Mouse (Mus musculus): ENCODE data around the gene Phb2. TPM values are rescaled to one million over a fixed set of nuclear protein-coding genes. Genes with fewer than 3 reads are reported as not detected.

Phb2 gene
- polyA plus RNA-seq (2014; fragmentation: Nextera tagmentation; extraction: Ambion mirVana): 354 and 377 TPM in 2 replicates

- TF ChIP-seq CTCF (IDR thresholded peaks at IDR 0.05; ENCODE audit: low read depth): no peak; the same call in 1 of the 2 replicates
- Histone ChIP-seq H3K27ac (ENCODE audit: low read depth) (peak within 1 kb of the TSS; percentile 94), H3K27me3 (ENCODE audit: insufficient read depth, low read length) (no peaks in the 10 kb centered on the region), H3K4me3 (ENCODE audit: low read depth, low read length) (peak within 1 kb of the TSS; percentile 97), H3K36me3 (ENCODE audit: insufficient read depth) (peaks cover 54% of the 10 kb centered on the region), H3K9ac (peak within 1 kb of the TSS; percentile 93), H3K4me1 (ENCODE audit: insufficient read depth) (peaks cover 14% of the 10 kb centered on the region), H3K4me2 (peak within 1 kb of the TSS; percentile 99), H3K9me3 (ENCODE audit: low read depth, low read length) (no peaks in the 10 kb centered on the region)
- DNase-seq (peak; percentile 100), ATAC-seq (ENCODE audit: insufficient read depth) (peak; percentile 97)
- under 1% methylated on average over 76 of the region's 76 CpGs for WGBS
These were observed at the start of gene Phb2, which contains the start of gene Emg1 for GRCm38 (mm10) chr6:124711824-124712782. TSS of gene Phb2 (plus strand) at chr6:124712336. TSS of gene Emg1 (minus strand) at chr6:124712178.

GRCm38 (mm10) chr6:124662477-124663423, 49.4 kb upstream of the Phb2 start, which contains the start of gene Lpcat3:
TSS of gene Lpcat3 (plus strand) at chr6:124663027.
- WGBS: under 1% methylated on average over 75 of the region's 87 CpGs
- peak; percentile 98 for DNase-seq
- peak; percentile 97 for ATAC-seq (ENCODE audit: insufficient read depth)

GRCm38 (mm10) chr6:124663424-124663795, 48.7 kb upstream of the Phb2 start:
- no peaks in the 10 kb centered on the region for H3K27me3 ChIP-seq (ENCODE audit: insufficient read depth, low read length)
- H3K9ac ChIP-seq: peak overlapping the region; percentile 61
- no peaks in the 10 kb centered on the region for H3K4me1 ChIP-seq (ENCODE audit: insufficient read depth)
- ATAC-seq (ENCODE audit: insufficient read depth): no peak
- H3K9me3 ChIP-seq (ENCODE audit: low read depth, low read length): no peaks in the 10 kb centered on the region
- peak overlapping the region; percentile 58 for H3K4me3 ChIP-seq (ENCODE audit: low read depth, low read length)
- peak; percentile 14 for DNase-seq
- no peak overlapping the region for H3K27ac ChIP-seq (ENCODE audit: low read depth)
- no peak for TF ChIP-seq CTCF (IDR thresholded peaks at IDR 0.05; ENCODE audit: low read depth)
- H3K36me3 ChIP-seq (ENCODE audit: insufficient read depth): no peaks in the 10 kb centered on the region
- 13% methylated on average over 13 of the region's 13 CpGs for WGBS
- peak overlapping the region; percentile 76 for H3K4me2 ChIP-seq

More at GRCm38 (mm10) chr6:124662477-124663423, 49.4 kb upstream of the Phb2 start, which contains the start of gene Lpcat3:
- H3K4me1 ChIP-seq (ENCODE audit: insufficient read depth): no peaks in the 10 kb centered on the region
- peak; percentile 78 for TF ChIP-seq CTCF (IDR thresholded peaks at IDR 0.05; ENCODE audit: low read depth)
- H3K36me3 ChIP-seq (ENCODE audit: insufficient read depth): no peaks in the 10 kb centered on the region
- no peaks in the 10 kb centered on the region for H3K27me3 ChIP-seq (ENCODE audit: insufficient read depth, low read length)
- H3K27ac ChIP-seq (ENCODE audit: low read depth): peak within 1 kb of the TSS; percentile 80
- H3K9me3 ChIP-seq (ENCODE audit: low read depth, low read length): no peaks in the 10 kb centered on the region
- H3K4me3 ChIP-seq (ENCODE audit: low read depth, low read length): peak within 1 kb of the TSS; percentile 58
- peak within 1 kb of the TSS; percentile 61 for H3K9ac ChIP-seq
- peak within 1 kb of the TSS; percentile 76 for H3K4me2 ChIP-seq

GRCm38 (mm10) chr6:124664256-124664655, 47.9 kb upstream of the Phb2 start:
- Histone ChIP-seq H3K9ac (no peak overlapping the region), H3K36me3 (ENCODE audit: insufficient read depth) (no peaks in the 10 kb centered on the region), H3K27me3 (ENCODE audit: insufficient read depth, low read length) (no peaks in the 10 kb centered on the region), H3K4me2 (peak overlapping the region; percentile 76), H3K4me1 (ENCODE audit: insufficient read depth) (no peaks in the 10 kb centered on the region), H3K4me3 (ENCODE audit: low read depth, low read length) (peak overlapping the region; percentile 58; the same call in 1 of the 2 replicates), H3K9me3 (ENCODE audit: low read depth, low read length) (no peaks in the 10 kb centered on the region), H3K27ac (ENCODE audit: low read depth) (no peak overlapping the region)
- TF ChIP-seq CTCF (IDR thresholded peaks at IDR 0.05; ENCODE audit: low read depth): no peak
- 76% methylated on average over 7 of the region's 7 CpGs for WGBS
- no peak for DNase-seq
- ATAC-seq (ENCODE audit: insufficient read depth): no peak

GRCm38 (mm10) chr6:124665011-124665410, 47.1 kb upstream of the Phb2 start:
- no peak for TF ChIP-seq CTCF (IDR thresholded peaks at IDR 0.05; ENCODE audit: low read depth)
- DNase-seq: no peak
- H3K4me1 ChIP-seq (ENCODE audit: insufficient read depth): no peaks in the 10 kb centered on the region
- 92% methylated on average over 10 of the region's 10 CpGs for WGBS
- no peaks in the 10 kb centered on the region for H3K36me3 ChIP-seq (ENCODE audit: insufficient read depth)
- H3K9me3 ChIP-seq (ENCODE audit: low read depth, low read length): no peaks in the 10 kb centered on the region
- ATAC-seq (ENCODE audit: insufficient read depth): no peak
- H3K4me3 ChIP-seq (ENCODE audit: low read depth, low read length): no peak overlapping the region
- H3K27me3 ChIP-seq (ENCODE audit: insufficient read depth, low read length): no peaks in the 10 kb centered on the region
- no peak overlapping the region for H3K4me2 ChIP-seq
- no peak overlapping the region for H3K27ac ChIP-seq (ENCODE audit: low read depth)
- H3K9ac ChIP-seq: no peak overlapping the region

- H3K4me1 ChIP-seq (ENCODE audit: insufficient read depth): no peaks in the 10 kb centered on the region
These were observed 42.8 kb upstream of the Phb2 start for GRCm38 (mm10) chr6:124669234-124669859.

More at GRCm38 (mm10) chr6:124669234-124669859, 42.8 kb upstream of the Phb2 start:
- no peak overlapping the region for H3K9ac ChIP-seq
- ATAC-seq (ENCODE audit: insufficient read depth) (no peak), DNase-seq (no peak)
- H3K4me3 ChIP-seq (ENCODE audit: low read depth, low read length): no peak overlapping the region
- no peak for TF ChIP-seq CTCF (IDR thresholded peaks at IDR 0.05; ENCODE audit: low read depth)
- WGBS: 89% methylated on average over 11 of the region's 11 CpGs
- H3K27me3 ChIP-seq (ENCODE audit: insufficient read depth, low read length): no peaks in the 10 kb centered on the region
- H3K9me3 ChIP-seq (ENCODE audit: low read depth, low read length): no peaks in the 10 kb centered on the region
- H3K4me2 ChIP-seq: no peak overlapping the region
- no peak overlapping the region for H3K27ac ChIP-seq (ENCODE audit: low read depth)
- H3K36me3 ChIP-seq (ENCODE audit: insufficient read depth): no peaks in the 10 kb centered on the region

Data from lung, embryonic 14.5 days (tissue).